Mouse (Mus musculus): ENCODE measurements at regions not wholly inside any gene's neighbourhood (a gene's known extent, or its start where the extent isn't known, plus 50 kb on each side); places are given as distances from the start of the nearest gene placed in this dataset.

GRCm38 (mm10) chr3:156252256-156252861 is 309.2 kb upstream of the Negr1 start:
- TF ChIP-seq CTCF (IDR thresholded peaks at IDR 0.05; ENCODE audit: low read depth, low read length): no peak
- no peak for TF ChIP-seq POLR2A (IDR thresholded peaks at IDR 0.05; ENCODE audit: extremely low read depth, insufficient read depth, low read length)

All from liver, adult 2 months (tissue).